In genomic region chr3:144570816-144571487, GRCm38 (mm10) we compare ENCODE assay signal across 7 mouse cellular contexts. TPM values are rescaled to one million over a fixed set of nuclear protein-coding genes. Genes with fewer than 3 reads are reported as not detected.
DNase-seq lines count a peak whose midpoint lies in the region; ATAC-seq and TF ChIP-seq lines count a peak whose summit lies in the region.

No protein-coding gene starts in this region.

- H3K27ac ChIP-seq in embryonic fibroblast, embryonic 13.5 days (ENCODE audit: insufficient read depth, low read length): peak overlapping the region; percentile 96
- H3K27ac ChIP-seq in limb, embryonic 12.5 days: peak overlapping the region; percentile 92
- H3K27ac ChIP-seq in stomach, embryonic 15.5 days: peak overlapping the region; percentile 92

- peak overlapping the region; percentile 98 for H3K4me3 ChIP-seq in megakaryocyte, embryonic 14.5 days (replicated peaks)
- H3K4me3 ChIP-seq in embryonic fibroblast, embryonic 13.5 days (ENCODE audit: insufficient read depth, low read length): peak overlapping the region; percentile 74
- peak overlapping the region; percentile 82 for H3K4me3 ChIP-seq in limb, embryonic 12.5 days (replicated peaks)
- H3K4me3 ChIP-seq in stomach, embryonic 15.5 days (replicated peaks): peak overlapping the region; percentile 93

- WGBS in limb, embryonic 12.5 days: 2% methylated on average over 25 of the region's 25 CpGs
- under 1% methylated on average over 25 of the region's 25 CpGs for WGBS in stomach, embryonic 15.5 days

- peak overlapping the region; percentile 62 for H3K4me2 ChIP-seq in limb, embryonic 12.5 days
- peak overlapping the region; percentile 52 for H3K4me2 ChIP-seq in stomach, embryonic 15.5 days

- TF ChIP-seq POLR2A in embryonic fibroblast, embryonic 13.5 days (IDR thresholded peaks at IDR 0.05; ENCODE audit: low read depth, low read length): no peak

- no peak for ATAC-seq in megakaryocyte, adult 5-6 weeks (ENCODE audit: poor library complexity, severe bottlenecking)
- no peak for ATAC-seq in limb, embryonic 12.5 days (ENCODE audit: insufficient number of reproducible peaks, insufficient read depth, low FRiP score, low TSS enrichment, low read depth)
- no peak for ATAC-seq in stomach, embryonic 15.5 days (ENCODE audit: insufficient read depth, low FRiP score, low read depth)

- DNase-seq in retina, embryonic 14.5 days (ENCODE audit: low spot score): no peak
- no peak for DNase-seq in B cell, adult 2 months

- H3K4me1 ChIP-seq in megakaryocyte, embryonic 14.5 days: peaks cover 64% of the 10 kb centered on the region
- peaks cover 2% of the 10 kb centered on the region for H3K4me1 ChIP-seq in embryonic fibroblast, embryonic 13.5 days (ENCODE audit: control insufficient read depth, insufficient read depth, low read length)
- peaks cover 21% of the 10 kb centered on the region for H3K4me1 ChIP-seq in limb, embryonic 12.5 days (replicated peaks)
- H3K4me1 ChIP-seq in stomach, embryonic 15.5 days: peaks cover 11% of the 10 kb centered on the region; the same call in 1 of the 2 replicates

- H3K27me3 ChIP-seq in megakaryocyte, embryonic 14.5 days (replicated peaks): no peaks in the 10 kb centered on the region
- no peaks in the 10 kb centered on the region for H3K27me3 ChIP-seq in limb, embryonic 12.5 days
- no peaks in the 10 kb centered on the region for H3K27me3 ChIP-seq in stomach, embryonic 15.5 days (replicated peaks)

- peak overlapping the region; percentile 88 for H3K9ac ChIP-seq in limb, embryonic 12.5 days (replicated peaks)
- H3K9ac ChIP-seq in stomach, embryonic 15.5 days: peak overlapping the region; percentile 91

- H3K36me3 ChIP-seq in megakaryocyte, embryonic 14.5 days (replicated peaks; ENCODE audit: low read length): peaks cover 37% of the 10 kb centered on the region
- H3K36me3 ChIP-seq in limb, embryonic 12.5 days: peaks cover 30% of the 10 kb centered on the region
- H3K36me3 ChIP-seq in stomach, embryonic 15.5 days: no peaks in the 10 kb centered on the region

- H3K9me3 ChIP-seq in megakaryocyte, embryonic 14.5 days: no peaks in the 10 kb centered on the region
- no peaks in the 10 kb centered on the region for H3K9me3 ChIP-seq in limb, embryonic 12.5 days
- no peaks in the 10 kb centered on the region for H3K9me3 ChIP-seq in stomach, embryonic 15.5 days

- no peak for TF ChIP-seq CTCF in embryonic fibroblast, embryonic 13.5 days (IDR thresholded peaks at IDR 0.05; ENCODE audit: borderline replicate concordance, insufficient read depth, low read length)

RNA-seq across cellular contexts. Expression of gene Selenof, which starts 0.8 kb away (rescaled TPM):
- polyA plus RNA-seq in megakaryocyte, embryonic 14.5 days (2012; ENCODE audit: insufficient read depth, low replicate concordance): 4.8 and 35.5 TPM in 2 replicates
- 348 and 402 TPM in 2 replicates for total RNA-seq in megakaryocyte, adult 5-6 weeks (2015)
- 537 and 557 TPM in 2 replicates for total RNA-seq in megakaryocyte, adult 5-6 weeks (2017)
- 653 and 674 TPM in 2 replicates for polyA plus RNA-seq in embryonic fibroblast, embryonic 13.5 days (2011; ENCODE audit: insufficient read length, low read depth, missing spikeins)
- 491 and 495 TPM in 2 replicates for polyA plus RNA-seq in limb, embryonic 12.5 days (2016; fragmentation: Nextera tagmentation; extraction: Ambion mirVana)
- polyA plus RNA-seq in stomach, embryonic 15.5 days (2015; fragmentation: Nextera tagmentation; extraction: Ambion mirVana): 640 and 675 TPM in 2 replicates

RNA-seq across cellular contexts. Expression of gene Hs2st1, which starts 1.0 kb away (rescaled TPM):
- 1.5 and 3.8 TPM in 2 replicates for polyA plus RNA-seq in megakaryocyte, embryonic 14.5 days (2012; ENCODE audit: insufficient read depth, low replicate concordance)
- total RNA-seq in megakaryocyte, adult 5-6 weeks (2015): 9.0 and 10.5 TPM in 2 replicates
- total RNA-seq in megakaryocyte, adult 5-6 weeks (2017): 9.8 and 10.9 TPM in 2 replicates
- polyA plus RNA-seq in embryonic fibroblast, embryonic 13.5 days (2011; ENCODE audit: insufficient read length, low read depth, missing spikeins): 75.7 and 83.7 TPM in 2 replicates
- 20.8 and 21.4 TPM in 2 replicates for polyA plus RNA-seq in limb, embryonic 12.5 days (2016; fragmentation: Nextera tagmentation; extraction: Ambion mirVana)
- polyA plus RNA-seq in stomach, embryonic 15.5 days (2015; fragmentation: Nextera tagmentation; extraction: Ambion mirVana): 12.8 and 13.9 TPM in 2 replicates

Comparison
In these comparisons a context has a peak if more than half of its experiments do, and no peak if none do; other contexts are left out.
1. RNA of gene Selenof, which starts 0.8 kb away (polyA plus RNA-seq): 653 to 674 TPM in embryonic fibroblast, embryonic 13.5 days, 640 to 675 TPM in stomach, embryonic 15.5 days and 491 to 495 TPM in limb, embryonic 12.5 days; 4.8 to 35.5 TPM in megakaryocyte, embryonic 14.5 days; every median in the first group is over 10 times any median in the second.
2. Peak in every context shown above with its lines, with median percentiles within 50 percentile points of each other: H3K4me3 ChIP-seq and H3K27ac ChIP-seq.